Mouse (Mus musculus): ENCODE measurements around the gene Pnpla7. TPM values are rescaled to one million over a fixed set of nuclear protein-coding genes. Genes with fewer than 3 reads are reported as not detected.

Gene Pnpla7
- polyA plus RNA-seq, 1 experiment from 2014 or later, result 3.5 TPM

DNA sequence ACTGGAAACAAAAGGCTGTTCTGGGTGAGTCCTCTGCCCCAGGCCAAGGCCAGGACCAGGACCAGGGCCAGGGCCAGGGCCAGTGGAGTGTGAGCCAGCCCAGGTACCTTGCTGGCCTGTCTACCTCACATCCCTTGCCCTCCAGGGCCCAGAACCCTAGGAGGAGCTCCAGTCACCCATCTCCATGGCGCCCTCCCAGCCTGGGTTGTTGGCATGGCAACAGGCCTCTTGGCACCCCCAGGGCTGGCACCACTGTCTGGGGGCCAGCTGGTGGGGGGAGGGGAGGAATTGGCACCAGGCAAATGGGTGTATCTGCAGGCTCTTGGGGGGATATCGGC, 79.2 kb downstream of the Pnpla7 start:
- H3K27me3 ChIP-seq (ENCODE audit: control insufficient read depth, insufficient read depth, low read length), result no peaks in the 10 kb centered on the region
- peaks cover 16% of the 10 kb centered on the region for H3K4me1 ChIP-seq (ENCODE audit: control insufficient read depth, insufficient read depth, low read length)
- no peaks in the 10 kb centered on the region for H3K9me3 ChIP-seq (ENCODE audit: control insufficient read depth, low read length)
- peak; percentile 39 for ATAC-seq (ENCODE audit: low read depth)
- no peak overlapping the region for H3K27ac ChIP-seq (ENCODE audit: low read depth, low read length)
- H3K4me2 ChIP-seq (ENCODE audit: low read depth, low read length), result peak overlapping the region; percentile 90
- H3K4me3 ChIP-seq (ENCODE audit: low read depth, low read length), result peak overlapping the region; percentile 95
- 33% methylated on average over 2 of the region's 2 CpGs for WGBS
- H3K36me3 ChIP-seq (ENCODE audit: control insufficient read depth, insufficient read depth, low read length), result peaks cover 10% of the 10 kb centered on the region
- peak overlapping the region; percentile 71 for H3K9ac ChIP-seq (replicated peaks; ENCODE audit: low read depth, low read length)

DNA sequence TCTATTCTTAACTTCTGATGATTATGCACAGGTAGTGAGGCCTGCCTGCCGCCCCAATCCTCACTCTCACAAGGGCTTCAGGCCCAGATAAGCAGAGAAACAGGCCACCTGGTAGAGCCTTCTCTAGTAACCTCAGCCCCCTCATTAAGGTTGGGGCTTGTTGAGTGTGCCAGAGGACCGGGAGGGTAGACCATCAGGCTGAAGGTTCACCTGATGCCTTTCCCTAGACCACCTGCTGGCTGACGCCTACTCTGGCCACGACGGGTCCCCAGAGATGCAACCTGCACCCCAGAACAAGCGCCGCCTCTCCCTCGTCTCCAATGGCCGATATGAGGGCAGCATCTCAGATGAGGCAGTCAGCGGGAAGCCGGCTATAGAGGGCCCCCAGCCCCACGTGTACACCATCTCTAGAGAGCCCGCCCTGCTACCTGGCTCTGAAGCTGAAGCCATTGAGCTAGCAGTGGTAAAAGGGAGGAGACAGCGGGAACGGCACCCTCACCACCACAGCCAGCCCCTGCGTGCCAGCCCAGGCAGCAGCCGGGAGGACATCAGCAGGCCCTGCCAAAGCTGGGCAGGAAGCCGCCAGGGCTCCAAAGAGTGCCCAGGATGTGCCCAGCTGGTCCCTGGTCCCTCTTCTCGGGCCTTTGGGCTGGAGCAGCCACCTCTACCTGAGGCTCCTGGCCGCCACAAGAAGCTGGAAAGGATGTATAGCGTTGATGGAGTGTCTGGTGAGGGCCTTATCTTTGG, 79.7 kb downstream of the Pnpla7 start:
- peaks cover 14% of the 10 kb centered on the region for H3K36me3 ChIP-seq (ENCODE audit: control insufficient read depth, insufficient read depth, low read length)
- H3K9me3 ChIP-seq (ENCODE audit: control insufficient read depth, low read length), result no peaks in the 10 kb centered on the region

DNA sequence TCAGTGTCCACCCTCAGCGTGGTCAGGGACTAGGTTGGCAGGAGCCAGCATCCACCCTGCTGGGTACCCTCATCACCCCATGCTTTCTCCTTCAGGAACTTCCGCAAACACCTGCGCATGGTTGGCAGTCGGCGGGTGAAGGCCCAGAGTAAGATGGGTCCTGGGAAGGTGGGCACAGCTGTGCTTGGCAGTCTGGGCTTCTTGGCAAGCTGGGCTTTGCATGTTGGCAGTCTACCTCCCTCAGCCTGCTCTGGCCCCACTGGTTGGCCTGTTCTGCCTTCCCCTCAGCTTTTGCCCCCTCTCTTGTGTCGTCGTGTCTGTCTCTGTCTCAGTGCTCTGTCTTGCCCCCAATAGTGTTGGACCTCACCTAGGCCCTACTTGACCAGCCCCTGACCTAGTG, 83.1 kb downstream of the Pnpla7 start:
- H3K4me1 ChIP-seq (ENCODE audit: control insufficient read depth, insufficient read depth, low read length), result peaks cover 16% of the 10 kb centered on the region
- no peak overlapping the region for H3K27ac ChIP-seq (ENCODE audit: low read depth, low read length)
- ATAC-seq (ENCODE audit: low read depth), result no peak
- no peak overlapping the region for H3K9ac ChIP-seq (replicated peaks; ENCODE audit: low read depth, low read length)
- H3K4me3 ChIP-seq (ENCODE audit: low read depth, low read length), result no peak overlapping the region
- no peaks in the 10 kb centered on the region for H3K9me3 ChIP-seq (ENCODE audit: control insufficient read depth, low read length)
- no peak overlapping the region for H3K4me2 ChIP-seq (ENCODE audit: low read depth, low read length)
- WGBS, result 93% methylated on average over 7 of the region's 7 CpGs
- no peaks in the 10 kb centered on the region for H3K27me3 ChIP-seq (ENCODE audit: control insufficient read depth, insufficient read depth, low read length)
- H3K36me3 ChIP-seq (ENCODE audit: control insufficient read depth, insufficient read depth, low read length), result peaks cover 23% of the 10 kb centered on the region

More for the DNA sequence above, 79.7 kb downstream of the Pnpla7 start:
- Histone ChIP-seq H3K9ac (replicated peaks; ENCODE audit: low read depth, low read length) (peak overlapping the region; percentile 71), H3K4me2 (ENCODE audit: low read depth, low read length) (peak overlapping the region; percentile 90), H3K4me1 (ENCODE audit: control insufficient read depth, insufficient read depth, low read length) (peaks cover 16% of the 10 kb centered on the region), H3K4me3 (ENCODE audit: low read depth, low read length) (peak overlapping the region; percentile 95), H3K27ac (ENCODE audit: low read depth, low read length) (no peak overlapping the region), H3K27me3 (ENCODE audit: control insufficient read depth, insufficient read depth, low read length) (no peaks in the 10 kb centered on the region)
- no peak for ATAC-seq (ENCODE audit: low read depth)
- WGBS, result 87% methylated on average over 21 of the region's 21 CpGs

DNA sequence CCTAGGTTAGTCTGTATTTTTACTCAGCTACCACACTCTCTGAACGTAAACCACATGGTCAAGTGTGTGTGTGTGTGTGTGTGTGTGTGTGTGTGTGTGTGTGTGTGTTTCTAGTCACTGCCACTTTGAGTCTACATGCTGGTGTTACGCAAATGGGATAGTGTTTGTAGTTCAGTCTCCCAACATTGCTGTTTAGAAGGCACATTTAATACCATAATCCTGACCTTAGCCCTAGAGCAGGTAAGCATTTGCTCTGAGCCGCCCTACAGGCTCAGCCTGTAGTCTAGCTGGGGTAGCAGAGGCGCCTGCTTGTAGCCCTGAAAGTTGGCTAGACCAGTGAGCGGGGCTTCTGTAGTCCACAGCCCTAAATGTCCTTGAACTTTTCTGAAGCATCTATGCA, 87.7 kb downstream of the Pnpla7 start:
- 93% methylated on average over 5 of the region's 5 CpGs for WGBS
- no peak overlapping the region for H3K27ac ChIP-seq (ENCODE audit: low read depth, low read length)
- H3K4me1 ChIP-seq (ENCODE audit: control insufficient read depth, insufficient read depth, low read length), result no peaks in the 10 kb centered on the region
- no peaks in the 10 kb centered on the region for H3K9me3 ChIP-seq (ENCODE audit: control insufficient read depth, low read length)
- peaks cover 13% of the 10 kb centered on the region; the same call in 1 of the 2 replicates for H3K36me3 ChIP-seq (ENCODE audit: control insufficient read depth, insufficient read depth, low read length)
- H3K27me3 ChIP-seq (ENCODE audit: control insufficient read depth, insufficient read depth, low read length), result no peaks in the 10 kb centered on the region
- no peak overlapping the region for H3K4me3 ChIP-seq (ENCODE audit: low read depth, low read length)
- no peak overlapping the region for H3K9ac ChIP-seq (replicated peaks; ENCODE audit: low read depth, low read length)
- ATAC-seq (ENCODE audit: low read depth), result no peak
- no peak overlapping the region for H3K4me2 ChIP-seq (ENCODE audit: low read depth, low read length)

DNA sequence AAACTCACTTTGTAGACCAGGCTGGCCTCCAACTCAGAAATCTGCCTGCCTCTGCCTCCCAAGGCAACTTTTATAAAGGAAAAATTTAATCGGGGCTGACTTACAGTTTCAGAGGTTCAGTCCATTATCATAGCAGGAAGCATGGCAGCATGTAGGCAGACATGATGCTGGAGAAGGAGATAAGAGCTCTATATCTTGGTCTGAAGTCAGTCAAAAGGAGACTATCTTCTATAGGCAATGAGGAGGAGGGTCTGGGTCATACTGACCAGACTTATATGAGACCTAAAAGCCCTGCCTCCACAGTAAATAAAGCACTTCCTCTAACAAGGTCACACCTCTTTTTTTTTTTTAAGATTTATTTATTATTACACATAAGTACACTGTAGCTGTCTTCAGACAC, 88.5 kb downstream of the Pnpla7 start:
- WGBS, result 93% methylated on average over 1 of the region's 1 CpGs
- Histone ChIP-seq H3K4me3 (ENCODE audit: low read depth, low read length) (no peak overlapping the region), H3K27ac (ENCODE audit: low read depth, low read length) (no peak overlapping the region), H3K27me3 (ENCODE audit: control insufficient read depth, insufficient read depth, low read length) (no peaks in the 10 kb centered on the region), H3K9ac (replicated peaks; ENCODE audit: low read depth, low read length) (no peak overlapping the region), H3K4me2 (ENCODE audit: low read depth, low read length) (no peak overlapping the region), H3K9me3 (ENCODE audit: control insufficient read depth, low read length) (no peaks in the 10 kb centered on the region), H3K4me1 (ENCODE audit: control insufficient read depth, insufficient read depth, low read length) (no peaks in the 10 kb centered on the region), H3K36me3 (ENCODE audit: control insufficient read depth, insufficient read depth, low read length) (peaks cover 13% of the 10 kb centered on the region; the same call in 1 of the 2 replicates)
- ATAC-seq (ENCODE audit: low read depth), result no peak

DNA sequence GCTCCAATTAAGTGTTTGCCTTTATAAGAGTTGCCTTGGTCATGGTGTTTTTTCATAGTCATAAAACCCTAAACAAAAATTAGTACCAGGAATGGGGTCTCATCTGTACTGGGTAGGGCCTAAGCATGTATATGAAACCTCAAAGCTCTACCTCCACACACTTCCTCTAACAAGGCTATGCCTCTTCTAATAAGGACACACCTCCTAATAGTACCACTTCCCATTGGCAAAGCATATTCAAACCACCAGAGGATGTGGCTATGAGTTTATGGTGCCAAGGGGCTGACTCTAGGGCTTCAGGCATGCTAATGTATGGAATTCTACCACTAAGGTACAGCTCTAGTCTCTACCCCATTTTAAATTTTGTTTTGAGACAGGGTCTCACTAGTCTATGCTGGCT, 89.7 kb downstream of the Pnpla7 start:
- Histone ChIP-seq H3K4me3 (ENCODE audit: low read depth, low read length) (no peak overlapping the region), H3K4me1 (ENCODE audit: control insufficient read depth, insufficient read depth, low read length) (no peaks in the 10 kb centered on the region), H3K36me3 (ENCODE audit: control insufficient read depth, insufficient read depth, low read length) (peaks cover 10% of the 10 kb centered on the region; the same call in 1 of the 2 replicates), H3K27me3 (ENCODE audit: control insufficient read depth, insufficient read depth, low read length) (no peaks in the 10 kb centered on the region), H3K9ac (replicated peaks; ENCODE audit: low read depth, low read length) (no peak overlapping the region), H3K27ac (ENCODE audit: low read depth, low read length) (no peak overlapping the region), H3K4me2 (ENCODE audit: low read depth, low read length) (no peak overlapping the region), H3K9me3 (ENCODE audit: control insufficient read depth, low read length) (no peaks in the 10 kb centered on the region)
- no peak for ATAC-seq (ENCODE audit: low read depth)

DNA sequence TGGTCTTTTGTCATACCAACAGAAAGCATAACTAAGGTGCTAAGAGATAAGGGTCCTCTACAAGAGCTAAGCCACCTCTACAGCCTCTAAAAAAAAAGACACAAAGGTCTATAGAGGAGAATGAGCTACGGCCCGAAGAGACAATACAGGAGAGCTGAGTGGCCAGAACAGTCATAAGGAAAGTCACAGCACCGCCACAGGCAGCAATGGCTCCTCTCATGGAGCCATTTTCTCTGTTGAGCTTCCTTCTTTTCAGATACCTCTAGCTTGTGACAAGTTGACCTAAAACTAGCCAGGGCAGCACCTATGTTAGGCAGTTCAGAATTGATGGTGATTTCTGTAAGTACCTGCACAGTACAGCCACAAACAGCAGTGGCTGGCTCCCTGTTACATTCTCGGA, 90.7 kb downstream of the Pnpla7 start:
- H3K36me3 ChIP-seq (ENCODE audit: control insufficient read depth, insufficient read depth, low read length), result peaks cover 9% of the 10 kb centered on the region; the same call in 1 of the 2 replicates
- H3K9me3 ChIP-seq (ENCODE audit: control insufficient read depth, low read length), result no peaks in the 10 kb centered on the region
- no peaks in the 10 kb centered on the region for H3K4me1 ChIP-seq (ENCODE audit: control insufficient read depth, insufficient read depth, low read length)
- H3K4me2 ChIP-seq (ENCODE audit: low read depth, low read length), result no peak overlapping the region
- H3K27me3 ChIP-seq (ENCODE audit: control insufficient read depth, insufficient read depth, low read length), result no peaks in the 10 kb centered on the region
- no peak overlapping the region for H3K9ac ChIP-seq (replicated peaks; ENCODE audit: low read depth, low read length)
- no peak for ATAC-seq (ENCODE audit: low read depth)
- H3K27ac ChIP-seq (ENCODE audit: low read depth, low read length), result no peak overlapping the region
- H3K4me3 ChIP-seq (ENCODE audit: low read depth, low read length), result no peak overlapping the region
- 81% methylated on average over 4 of the region's 4 CpGs for WGBS

DNA sequence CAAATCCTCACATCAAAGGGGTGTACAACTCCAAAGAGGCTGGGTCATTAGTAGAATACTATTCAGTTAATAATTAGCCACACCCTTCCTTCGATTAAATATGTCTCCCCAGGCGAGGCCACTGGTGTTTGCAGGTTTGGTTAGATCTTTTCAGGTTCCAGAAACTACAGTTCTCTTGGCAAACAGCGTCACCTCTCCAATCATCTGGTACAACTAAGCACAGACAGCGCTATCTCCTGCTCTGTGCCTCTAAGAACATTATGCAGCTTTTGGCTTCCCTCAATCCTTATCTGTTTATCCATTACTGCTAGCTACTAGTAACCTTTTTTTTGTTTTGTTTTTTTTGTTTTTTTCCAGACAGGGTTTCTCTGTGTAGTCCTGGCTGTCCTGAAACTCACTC, 93.7 kb downstream of the Pnpla7 start:
- Histone ChIP-seq H3K9me3 (ENCODE audit: control insufficient read depth, low read length) (no peaks in the 10 kb centered on the region), H3K27me3 (ENCODE audit: control insufficient read depth, insufficient read depth, low read length) (no peaks in the 10 kb centered on the region), H3K9ac (replicated peaks; ENCODE audit: low read depth, low read length) (no peak overlapping the region), H3K4me1 (ENCODE audit: control insufficient read depth, insufficient read depth, low read length) (no peaks in the 10 kb centered on the region), H3K27ac (ENCODE audit: low read depth, low read length) (no peak overlapping the region), H3K4me3 (ENCODE audit: low read depth, low read length) (no peak overlapping the region), H3K36me3 (ENCODE audit: control insufficient read depth, insufficient read depth, low read length) (no peaks in the 10 kb centered on the region), H3K4me2 (ENCODE audit: low read depth, low read length) (no peak overlapping the region)
- WGBS, result 82% methylated on average over 4 of the region's 4 CpGs
- ATAC-seq (ENCODE audit: low read depth), result no peak

DNA sequence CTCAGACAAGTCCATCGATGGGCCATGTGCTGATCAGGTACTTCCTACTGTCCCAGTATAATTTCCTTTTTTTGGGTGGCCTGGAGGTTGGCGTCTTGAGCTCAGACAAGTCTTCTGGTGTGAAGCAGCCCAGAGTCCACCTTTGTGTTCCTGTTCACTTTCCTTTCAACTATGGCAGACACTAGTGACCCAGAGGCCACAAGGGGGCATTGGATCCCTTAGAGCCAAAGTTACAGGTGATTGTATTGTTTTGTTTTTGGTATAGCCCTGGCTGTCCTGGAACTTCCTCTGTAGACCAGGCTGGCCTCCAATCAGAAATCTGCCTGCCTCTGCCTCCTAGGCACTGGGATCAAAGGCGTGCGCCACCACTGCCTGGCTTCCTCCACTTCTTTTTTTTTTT, 96.6 kb downstream of the Pnpla7 start:
- 95% methylated on average over 4 of the region's 4 CpGs for WGBS
- ATAC-seq (ENCODE audit: low read depth), result no peak
- Histone ChIP-seq H3K36me3 (ENCODE audit: control insufficient read depth, insufficient read depth, low read length) (no peaks in the 10 kb centered on the region), H3K27me3 (ENCODE audit: control insufficient read depth, insufficient read depth, low read length) (no peaks in the 10 kb centered on the region), H3K4me2 (ENCODE audit: low read depth, low read length) (no peak overlapping the region), H3K9ac (replicated peaks; ENCODE audit: low read depth, low read length) (no peak overlapping the region), H3K9me3 (ENCODE audit: control insufficient read depth, low read length) (no peaks in the 10 kb centered on the region), H3K4me3 (ENCODE audit: low read depth, low read length) (no peak overlapping the region), H3K27ac (ENCODE audit: low read depth, low read length) (no peak overlapping the region), H3K4me1 (ENCODE audit: control insufficient read depth, insufficient read depth, low read length) (no peaks in the 10 kb centered on the region)
